Mouse (Mus musculus) c-Kit-negative CD71-positive TER-119-positive erythroid progenitor cells, embryonic 14.5 days (primary cell): ENCODE results near the gene Gm3336.

Experiments used
- DNase-seq: peaks from one replicate; pipeline ENCODE4 v3.0.0-alpha.2; 2013; ENCODE audit warnings: low read depth, low spot score

The Gm3336 gene

GRCm38 (mm10) chr8:70763354-70763753, 45.0 kb downstream of the Gm3336 start:
- DNase-seq, result no peak

- DNase-seq, result peak; percentile 78
Measured at GRCm38 (mm10) chr8:70764026-70764425, 45.7 kb downstream of the Gm3336 start.

- DNase-seq, result no peak
Measured at GRCm38 (mm10) chr8:70764676-70765075, 46.3 kb downstream of the Gm3336 start.

DNA sequence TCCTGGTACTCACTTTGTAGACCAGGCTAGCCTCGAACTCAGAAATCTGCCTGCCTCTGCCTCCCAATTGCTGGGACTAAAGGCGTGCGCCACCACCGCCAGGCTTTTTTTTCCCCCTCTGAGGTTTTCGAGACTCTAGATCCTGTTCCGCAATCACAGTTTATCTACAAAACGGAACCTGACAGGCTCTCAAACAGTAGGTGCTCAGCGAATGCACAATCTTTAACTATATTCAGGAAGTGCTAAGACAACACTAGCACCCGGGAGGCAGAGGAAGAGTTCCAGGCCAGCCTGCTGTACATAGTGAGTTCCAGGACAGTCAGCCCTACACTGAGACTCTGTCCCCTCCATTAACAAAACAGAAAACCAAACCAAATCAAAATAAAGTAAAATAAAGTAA, 47.0 kb downstream of the Gm3336 start:
- DNase-seq, result no peak

GRCm38 (mm10) chr8:70765838-70766570, 47.7 kb downstream of the Gm3336 start:
- no peak for DNase-seq

DNA sequence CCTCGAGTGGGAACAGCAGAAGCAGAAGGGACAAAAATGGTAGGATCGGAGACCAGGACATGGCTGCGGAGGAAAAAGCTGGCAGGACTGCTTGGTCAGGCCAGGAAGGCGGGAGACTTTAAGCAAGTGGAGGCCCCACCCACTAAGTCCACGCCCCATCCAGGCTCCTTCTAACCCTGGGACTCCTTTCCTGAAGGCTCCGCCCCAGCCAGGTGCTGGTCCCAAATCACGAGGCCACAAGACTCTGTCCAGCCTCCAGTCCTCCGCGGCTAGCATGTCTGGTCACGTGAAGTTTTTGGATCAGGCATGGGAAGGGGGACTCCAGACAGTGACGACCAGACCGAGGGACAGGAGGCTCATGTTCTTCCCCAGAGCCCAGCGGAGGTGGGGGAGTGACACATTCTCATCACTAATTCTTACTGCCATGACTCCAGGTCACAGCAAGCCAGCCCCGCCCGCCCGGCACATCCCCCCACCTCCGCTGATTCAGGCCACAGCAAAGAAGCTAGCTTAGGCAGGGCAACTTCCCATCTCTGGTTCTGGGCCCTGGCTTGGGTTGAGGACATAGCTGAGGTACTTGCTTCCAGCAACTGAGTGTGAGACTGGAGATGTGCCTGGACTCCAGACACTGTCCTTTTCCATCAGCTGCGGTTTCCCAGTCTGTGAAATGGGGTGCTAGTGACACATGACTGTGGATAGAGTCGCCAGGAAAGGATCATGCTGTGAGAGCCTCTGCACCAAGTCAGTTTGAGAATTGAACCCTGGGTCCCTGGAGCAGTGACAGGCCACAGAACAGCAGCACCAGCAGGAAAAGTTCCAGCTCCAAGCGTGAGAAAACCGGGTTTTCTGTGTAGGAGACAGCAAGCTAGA, 48.5 kb downstream of the Gm3336 start:
- peak; percentile 83 for DNase-seq

DNA sequence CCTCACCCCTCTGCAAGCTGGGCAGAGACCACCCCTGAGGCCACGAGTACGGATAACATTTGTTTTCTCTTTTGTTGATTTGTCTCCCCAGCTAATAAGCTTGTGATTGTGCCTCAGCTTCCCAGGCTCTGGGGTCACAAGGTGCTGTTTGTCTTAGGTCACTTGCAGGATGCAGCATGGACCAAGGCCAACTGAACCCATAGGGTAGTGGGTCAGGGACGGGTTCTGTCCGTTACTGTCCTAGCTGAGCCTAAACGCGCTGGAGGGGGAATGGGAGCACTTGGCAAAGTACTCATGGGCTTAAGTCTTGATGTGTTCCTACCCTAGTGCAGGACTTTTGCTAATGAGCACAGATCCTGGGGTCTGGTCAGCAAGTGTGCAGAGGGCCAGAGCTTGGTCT, 49.2 kb downstream of the Gm3336 start:
- DNase-seq, result no peak

- DNase-seq, result no peak
Measured at GRCm38 (mm10) chr8:70768231-70768776, 50.0 kb downstream of the Gm3336 start.

DNA sequence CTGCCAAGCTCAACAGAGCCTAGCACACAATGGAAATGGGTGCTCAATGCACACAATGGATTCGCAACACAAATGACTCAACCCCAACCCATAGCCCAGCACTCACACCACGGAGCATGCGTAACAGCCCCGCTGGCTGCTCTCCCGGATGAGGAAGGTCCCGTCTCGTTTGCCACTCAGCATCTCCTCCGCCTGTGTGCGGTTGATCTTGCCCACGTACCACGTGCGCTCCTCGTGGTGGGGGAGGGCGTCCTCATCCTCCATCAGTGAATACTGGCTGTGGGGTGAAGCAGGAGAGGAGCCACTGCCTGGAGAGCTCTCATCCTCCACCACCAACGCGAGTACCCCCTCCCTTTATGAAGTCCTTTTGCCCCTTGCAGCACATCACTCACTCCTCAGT, 50.6 kb downstream of the Gm3336 start:
- DNase-seq, result no peak

DNA sequence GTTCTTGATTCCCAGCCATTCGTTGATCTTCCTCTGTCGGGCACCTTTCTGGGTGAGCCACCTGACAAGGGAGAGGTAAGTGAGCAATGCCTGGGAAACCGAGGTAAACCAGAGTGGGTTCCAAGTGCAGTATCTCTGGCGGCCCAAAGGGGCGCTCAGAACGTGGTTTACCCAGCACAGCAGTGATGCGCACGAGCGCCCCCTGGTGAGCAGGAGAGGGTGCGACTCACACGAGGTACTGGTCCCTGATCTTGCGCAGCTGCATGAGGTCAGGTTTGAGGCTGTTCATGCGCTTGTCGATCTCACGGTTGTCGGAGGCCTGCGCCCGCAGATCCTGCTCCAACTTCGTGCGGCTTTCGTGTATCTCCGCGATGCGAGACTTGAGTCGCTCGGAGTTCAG, 51.0 kb downstream of the Gm3336 start:
- peak; percentile 89 for DNase-seq

DNA sequence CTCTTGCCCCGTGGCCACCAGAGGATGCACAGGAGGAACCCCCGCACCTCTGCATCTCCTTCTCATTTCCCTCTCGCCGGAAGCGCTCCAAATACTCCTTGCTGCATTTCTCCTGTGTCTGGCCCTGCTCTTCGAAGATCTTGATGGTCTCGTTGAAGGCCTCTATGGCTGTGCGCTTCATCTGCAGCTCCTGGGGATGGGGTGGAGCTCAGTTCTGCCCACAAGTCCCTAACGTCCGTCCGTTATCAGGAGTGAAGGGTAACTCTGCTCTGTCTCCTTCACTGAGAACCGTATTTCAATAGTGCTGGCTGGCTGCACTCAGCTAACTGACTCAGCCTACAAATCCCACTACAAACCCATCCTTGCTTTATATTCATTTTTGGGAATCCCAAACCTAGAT, 51.5 kb downstream of the Gm3336 start:
- no peak for DNase-seq

DNA sequence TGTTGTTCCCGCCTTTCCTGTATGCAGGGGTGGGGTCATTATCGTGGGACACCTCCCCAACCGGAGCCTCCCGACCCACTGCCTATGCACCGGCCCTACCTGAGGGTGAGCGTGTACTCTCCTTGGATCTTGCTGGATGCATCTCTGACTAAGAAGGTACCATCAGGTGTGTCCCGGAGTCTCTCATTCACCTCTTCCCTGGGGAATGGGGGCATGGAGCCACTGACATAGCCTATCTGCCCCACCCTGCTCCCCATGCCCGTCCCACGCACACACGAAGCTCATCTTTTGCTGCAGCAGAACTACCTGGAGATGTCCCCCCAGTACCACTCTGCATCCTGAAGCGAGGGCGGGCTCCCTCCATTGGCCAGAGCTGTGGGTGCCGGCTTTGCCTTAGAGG, 52.4 kb downstream of the Gm3336 start:
- DNase-seq, result no peak

DNA sequence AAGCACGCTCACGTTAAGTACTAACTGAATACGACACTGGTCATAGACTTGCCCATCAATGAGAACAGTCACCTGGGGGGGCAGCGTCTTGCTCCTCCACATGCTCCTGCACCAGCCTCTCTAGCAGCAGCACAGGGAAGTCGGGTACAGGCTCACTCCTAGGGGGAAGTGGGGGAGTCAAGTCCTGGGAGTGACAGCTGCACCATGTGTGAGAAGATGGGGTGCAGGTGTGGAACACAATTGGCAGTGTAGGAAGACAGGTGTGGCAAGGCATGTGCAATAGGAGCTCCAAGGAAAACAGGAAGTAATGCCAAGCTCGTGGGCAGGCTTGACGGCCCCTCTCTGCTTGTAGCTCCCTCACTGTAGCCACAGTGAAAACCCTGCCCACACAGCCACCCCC, 52.9 kb downstream of the Gm3336 start:
- no peak for DNase-seq

- no peak for DNase-seq
Measured at GRCm38 (mm10) chr8:70772075-70772474, 53.7 kb downstream of the Gm3336 start.
